Mouse (Mus musculus): ENCODE data around the gene Rplp2. TPM values are rescaled to one million over a fixed set of nuclear protein-coding genes. Genes with fewer than 3 reads are reported as not detected.

Rplp2 gene
- total RNA-seq, 4 experiments from 2014 or later, result 719 to 844 (median 773) TPM

DNA sequence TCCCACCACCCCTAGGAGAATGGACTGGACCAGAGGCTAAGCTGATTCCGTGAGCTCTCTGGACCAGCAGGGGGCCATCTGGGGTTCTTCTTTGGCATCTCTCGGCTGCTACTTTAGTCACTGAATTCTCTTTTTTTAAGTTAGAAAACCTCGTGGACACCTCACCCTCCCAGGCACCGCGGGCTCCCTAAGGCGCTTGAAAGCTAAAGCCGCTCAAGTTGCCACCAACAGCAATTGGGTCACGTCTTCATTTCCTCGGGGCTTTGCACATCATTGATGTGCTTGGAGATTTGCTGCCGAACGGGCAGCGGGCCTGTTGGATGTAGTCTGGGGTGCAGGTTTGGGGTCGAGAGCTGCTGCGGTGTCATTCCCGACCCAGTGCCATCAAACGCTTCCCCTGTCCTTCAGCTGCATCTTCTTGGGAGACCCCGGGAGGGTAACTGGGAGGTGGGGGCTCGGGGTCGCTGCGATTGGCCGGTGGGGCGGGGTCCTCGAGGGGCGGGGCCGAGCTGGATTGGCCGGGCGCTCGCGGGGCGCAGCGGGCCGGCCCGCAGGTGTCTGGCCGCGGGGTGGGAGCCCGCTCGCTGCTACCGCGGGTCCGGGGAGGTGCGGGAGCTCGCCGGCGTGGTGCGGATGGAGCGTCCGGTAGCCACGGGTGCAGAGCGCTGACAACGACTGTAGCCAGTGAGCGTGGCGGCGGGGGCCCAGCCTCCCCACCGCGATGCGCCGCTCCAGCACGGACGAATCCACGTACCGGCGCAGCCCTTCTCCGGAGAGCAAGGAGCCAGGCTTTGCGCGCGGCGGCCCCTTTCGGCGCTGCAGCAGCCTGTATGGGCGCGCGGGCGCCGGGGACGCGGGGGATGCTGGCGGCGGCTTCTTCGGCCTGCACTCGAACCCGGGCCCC is 34.6 kb downstream of the Rplp2 start:
- DNase-seq (ENCODE audit: low spot score in 2 of 2), result no peak

GRCm38 (mm10) chr7:141482531-141483024 is 35.4 kb downstream of the Rplp2 start:
- DNase-seq (ENCODE audit: low spot score in 2 of 2), result no peak

DNA sequence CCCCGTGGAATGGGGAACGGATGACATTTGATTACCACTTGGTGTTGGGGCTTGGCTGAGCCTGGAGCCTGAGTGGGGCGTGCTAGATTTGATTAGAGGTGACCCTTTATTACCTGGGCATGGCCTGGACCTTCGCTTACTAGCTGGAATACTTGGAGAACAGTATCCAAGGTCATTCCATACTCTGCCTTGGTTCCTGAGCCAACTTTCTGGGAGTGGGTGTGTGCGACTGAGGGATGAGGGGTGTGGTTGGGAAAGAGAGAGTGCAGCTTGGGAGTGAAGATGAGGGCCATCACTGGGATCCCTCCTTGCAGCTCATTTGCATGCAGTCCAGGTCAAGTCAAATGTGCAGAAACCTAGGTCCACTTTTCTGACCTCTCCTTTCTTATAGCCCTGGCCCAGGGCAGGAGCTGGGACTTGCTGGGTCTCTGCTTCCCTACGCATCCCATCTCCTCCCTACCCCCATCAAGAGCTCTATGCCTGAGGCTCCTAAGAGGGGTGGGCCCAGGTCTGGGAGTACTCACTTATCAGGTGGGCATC is 36.0 kb downstream of the Rplp2 start:
- DNase-seq (ENCODE audit: low spot score in 2 of 2), result no peak

- no peak for DNase-seq (ENCODE audit: low spot score in 2 of 2)
Observed at GRCm38 (mm10) chr7:141484186-141485120, 37.3 kb downstream of the Rplp2 start.

DNA sequence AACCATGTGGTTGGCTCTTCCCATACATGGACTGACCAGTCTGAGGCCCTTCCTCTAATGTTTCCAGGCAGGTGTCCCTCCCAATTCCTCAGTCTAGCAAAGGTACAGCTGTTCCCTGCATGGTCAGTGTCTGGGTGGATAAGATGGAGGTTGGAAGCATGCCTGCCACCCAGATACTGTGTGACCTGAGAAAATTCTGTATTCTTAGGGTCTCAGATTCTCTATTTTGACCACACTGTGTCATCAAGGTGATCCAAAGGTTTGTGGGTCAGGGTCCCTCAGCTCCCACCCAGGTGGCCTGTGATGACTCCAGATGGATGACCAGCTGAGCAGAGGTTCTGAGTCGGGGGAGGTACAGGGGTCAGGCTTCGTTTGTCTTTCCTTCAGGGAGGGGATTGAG is 38.0 kb downstream of the Rplp2 start:
- no peak for DNase-seq (ENCODE audit: low spot score in 2 of 2)

DNA sequence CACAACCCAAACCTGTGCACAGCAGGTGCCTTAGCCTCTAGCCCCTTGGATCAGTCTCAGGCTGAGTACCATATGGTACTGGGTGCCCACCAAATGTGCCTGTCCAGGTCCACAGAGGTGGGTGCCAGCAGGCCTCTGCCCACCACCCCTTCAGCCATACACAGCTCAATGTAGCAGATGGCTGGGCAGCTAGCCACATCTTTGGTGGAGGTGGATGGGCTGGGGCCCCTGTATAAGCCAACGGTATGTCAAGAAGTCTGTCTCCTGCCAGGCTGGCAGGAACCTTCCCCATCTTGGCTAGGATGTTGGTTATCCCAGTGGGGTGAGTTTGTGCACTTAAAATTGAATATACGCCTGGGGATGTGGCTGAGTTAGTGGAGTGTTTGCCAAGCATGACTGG is 38.4 kb downstream of the Rplp2 start:
- no peak for DNase-seq (ENCODE audit: low spot score in 2 of 2)

GRCm38 (mm10) chr7:141486239-141486638 is 39.1 kb downstream of the Rplp2 start:
- no peak for DNase-seq (ENCODE audit: low spot score in 2 of 2)

DNA sequence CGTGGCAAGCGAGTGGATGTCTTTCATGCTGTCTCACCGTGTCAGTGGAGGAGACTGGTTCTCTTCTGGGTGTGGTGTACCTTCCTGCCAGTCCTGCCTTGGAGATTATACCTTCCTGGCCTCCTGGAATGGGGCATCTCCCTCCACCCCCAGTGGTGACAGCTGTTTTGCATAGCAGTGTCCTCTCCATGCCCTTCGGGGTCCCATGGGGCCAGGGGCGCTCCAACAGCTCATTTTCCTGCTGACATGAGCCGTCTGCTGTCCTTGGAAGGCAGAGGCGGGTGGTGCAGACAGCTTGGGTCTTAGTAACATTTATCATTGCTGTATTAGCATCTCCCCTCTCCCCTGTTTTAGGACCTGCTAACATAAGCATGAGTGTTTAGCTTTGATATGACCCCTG is 40.0 kb downstream of the Rplp2 start:
- DNase-seq (ENCODE audit: low spot score in 2 of 2), result no peak

DNA sequence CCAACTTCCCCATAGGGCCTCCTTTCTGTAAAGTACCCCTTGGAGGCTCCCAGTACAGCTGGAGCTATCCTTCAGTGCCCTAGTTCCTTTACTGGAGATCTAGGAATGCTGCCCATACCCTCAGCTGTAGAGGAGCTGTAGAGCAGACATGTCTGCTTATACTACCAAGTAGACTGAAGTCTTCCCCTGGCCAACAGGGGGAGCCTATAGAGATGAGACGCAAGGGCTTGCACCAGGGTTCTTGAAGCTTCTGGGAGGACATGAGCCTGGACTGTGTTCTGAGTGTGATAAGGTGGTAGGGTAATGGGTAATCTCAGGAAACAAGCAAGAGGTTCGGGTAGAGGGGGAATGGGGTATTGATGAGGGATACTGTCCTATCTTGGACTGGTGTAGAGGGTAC is 44.0 kb downstream of the Rplp2 start:
- no peak for DNase-seq (ENCODE audit: low spot score in 2 of 2)

DNA sequence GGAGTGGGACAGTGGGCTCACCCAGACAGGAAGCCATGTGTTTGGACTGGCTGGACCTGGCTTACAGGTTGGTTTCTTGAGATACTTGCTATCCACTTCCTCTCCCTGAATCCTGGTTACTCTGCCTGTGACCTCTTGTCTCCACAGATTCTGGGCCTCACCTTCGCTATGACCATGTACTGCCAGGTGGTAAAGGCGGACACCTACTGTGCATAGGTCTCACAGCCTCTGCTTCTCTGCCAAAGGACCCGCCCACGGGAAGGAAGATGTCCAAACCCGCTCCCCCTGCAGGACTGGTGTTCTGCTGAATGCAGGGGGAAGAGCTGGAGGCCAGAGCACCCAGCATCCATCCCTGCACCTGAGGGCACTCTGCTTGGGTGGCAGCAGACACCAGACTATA is 45.6 kb downstream of the Rplp2 start:
- no peak for DNase-seq (ENCODE audit: low spot score in 2 of 2)

DNA sequence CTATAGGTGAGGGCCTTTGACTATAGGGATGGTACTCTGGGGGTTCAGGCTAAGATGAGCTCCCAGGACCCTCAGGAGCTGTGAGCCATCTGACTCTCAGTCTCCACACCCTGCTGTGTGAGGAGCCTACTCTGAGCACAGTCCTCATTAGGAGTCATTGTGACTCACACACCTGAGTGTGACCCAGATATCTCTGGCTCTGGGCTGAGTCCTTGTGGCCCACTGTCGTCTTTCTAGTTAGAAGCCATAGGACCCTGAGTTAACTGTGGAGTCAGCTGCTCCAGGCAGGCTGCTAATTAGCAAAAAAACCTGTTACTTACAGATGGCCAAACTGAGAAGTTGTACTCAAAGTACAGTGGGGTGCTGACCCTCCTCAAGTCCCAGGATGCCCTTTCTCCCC is 46.6 kb downstream of the Rplp2 start:
- DNase-seq (ENCODE audit: low spot score in 2 of 2), result no peak

- no peak for DNase-seq (ENCODE audit: low spot score in 2 of 2)
Observed at GRCm38 (mm10) chr7:141495379-141495778, 48.2 kb downstream of the Rplp2 start.

DNA sequence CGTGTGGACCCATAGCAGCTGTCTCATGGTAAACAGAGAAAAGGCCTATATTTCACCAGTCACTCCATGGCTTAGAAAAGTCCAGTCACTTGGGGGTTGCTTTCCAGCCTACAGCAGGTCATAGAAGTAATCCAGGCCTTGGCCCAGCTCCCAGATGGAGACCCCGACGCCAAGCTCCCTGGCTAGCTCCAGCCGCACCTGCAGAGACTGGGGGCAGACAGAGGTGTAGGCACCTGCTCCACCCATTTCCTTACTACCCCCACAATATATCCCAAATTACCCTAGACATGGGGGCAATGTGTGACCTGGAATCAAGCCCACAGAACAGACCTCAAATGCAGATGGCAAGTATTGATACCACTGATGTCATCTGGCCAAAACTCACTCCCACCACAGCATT is 48.8 kb downstream of the Rplp2 start:
- no peak for DNase-seq (ENCODE audit: low spot score in 2 of 2)

DNA sequence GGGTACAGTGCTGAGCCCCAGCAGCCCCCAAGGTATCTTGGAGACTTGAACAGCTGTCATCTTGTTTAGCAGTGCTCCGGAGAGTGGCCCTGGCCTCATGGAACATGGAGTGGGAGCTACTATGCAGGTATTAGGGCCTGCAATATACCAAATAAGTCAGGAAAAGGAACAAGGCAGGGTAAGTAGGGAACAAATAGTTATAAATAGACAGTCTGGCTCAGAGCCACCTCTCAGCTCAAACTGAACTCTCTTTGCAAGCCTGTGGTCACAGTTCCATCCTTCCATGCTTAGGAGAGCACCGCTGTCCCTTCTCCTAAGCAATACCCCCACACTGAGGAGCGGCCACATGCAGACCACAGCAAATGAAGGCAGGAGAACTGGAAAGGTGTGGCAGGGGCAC is 50.4 kb downstream of the Rplp2 start:
- no peak for DNase-seq (ENCODE audit: low spot score in 2 of 2)

Other genes starting within 250 kb of the Rplp2 start
- not detected for gene Lmntd2, start 233.3 kb upstream of the Rplp2 start, total RNA-seq (2022)
- gene Rassf7, start 231.5 kb upstream of the Rplp2 start, total RNA-seq (2022), result under 1 TPM in 2 of 4 experiments, not detected in 2; 0.38 to 0.56 TPM
- gene Phrf1, start 218.6 kb upstream of the Rplp2 start, total RNA-seq (2022), result 10 to 100 TPM; 16.8 to 25.3 (median 19.4) TPM
- gene Irf7, start 180.9 kb upstream of the Rplp2 start, total RNA-seq (2022), result under 1 TPM; 0.27 to 0.80 (median 0.50) TPM
- not detected for gene Cdhr5, start 170.6 kb upstream of the Rplp2 start, total RNA-seq (2022)
- not detected for gene Sct, start 168.2 kb upstream of the Rplp2 start, total RNA-seq (2022)
- not detected for gene Drd4, start 155.4 kb upstream of the Rplp2 start, total RNA-seq (2022)
- 10 to 100 TPM; 10.6 to 15.1 (median 12.7) TPM for gene Deaf1, start 119.7 kb upstream of the Rplp2 start, total RNA-seq (2022)
- 10 to 100 TPM in 3 of 4 experiments, 1 to 10 TPM in 1; 9.1 to 11.5 (median 11.3) TPM for gene Tmem80, start 119.6 kb upstream of the Rplp2 start, total RNA-seq (2022)
- 1 to 10 TPM; 1.3 to 3.4 (median 2.2) TPM for gene Eps8l2, start 108.5 kb upstream of the Rplp2 start, total RNA-seq (2022)
- gene Taldo1, start 55.2 kb upstream of the Rplp2 start, total RNA-seq (2022), result 10 to 100 TPM; 81.4 to 87.7 (median 84.4) TPM
- 1 to 10 TPM; 6.5 to 9.8 (median 7.8) TPM for gene Gatd1, start 33.2 kb upstream of the Rplp2 start, total RNA-seq (2022)
- under 1 TPM in 2 of 4 experiments, not detected in 2; 0.16 to 0.48 TPM for gene Cend1, start 17.9 kb upstream of the Rplp2 start, total RNA-seq (2022)
- gene Slc25a22, start 9.5 kb upstream of the Rplp2 start, total RNA-seq (2022), result 10 to 100 TPM; 14.5 to 19.5 (median 14.7) TPM
- gene Pidd1, start 3.3 kb upstream of the Rplp2 start, total RNA-seq (2022), result under 1 TPM; 0.07 to 0.51 (median 0.19) TPM
- gene Pnpla2, start 7.8 kb downstream of the Rplp2 start, total RNA-seq (2022), result 100 to 1,000 TPM; 250 to 384 (median 284) TPM
- 10 to 100 TPM in 1 of 4 experiments, 1 to 10 TPM in 3; 3.3 to 11.4 (median 6.9) TPM for gene Cracr2b, start 13.7 kb downstream of the Rplp2 start, total RNA-seq (2022)
- 10 to 100 TPM; 78.2 to 98.0 (median 86.2) TPM for gene Cd151, start 20.0 kb downstream of the Rplp2 start, total RNA-seq (2022)
- 10 to 100 TPM; 57.4 to 68.5 (median 63.7) TPM for gene Polr2l, start 27.8 kb downstream of the Rplp2 start, total RNA-seq (2022)
- 10 to 100 TPM in 2 of 4 experiments, 1 to 10 TPM in 2; 8.1 to 15.1 (median 11.9) TPM for gene Tspan4, start 27.9 kb downstream of the Rplp2 start, total RNA-seq (2022)
- gene Chid1, start 92.5 kb downstream of the Rplp2 start, total RNA-seq (2022), result 10 to 100 TPM in 3 of 4 experiments, 1 to 10 TPM in 1; 9.2 to 14.9 (median 13.0) TPM
- gene Ap2a2, start 114.8 kb downstream of the Rplp2 start, total RNA-seq (2022), result 10 to 100 TPM; 54.7 to 64.8 (median 63.0) TPM
- gene Muc6, start 207.9 kb downstream of the Rplp2 start, total RNA-seq (2022), result not detected
- under 1 TPM in 1 of 4 experiments, not detected in 3; 0.85 TPM for gene Muc2, start 243.0 kb downstream of the Rplp2 start, total RNA-seq (2022)

Measured in gastrocnemius, adult 8-10 months (tissue).